Comparison of ENCODE assay signal across 9 mouse cellular contexts in genomic region chr11:34348287-34348918, GRCm38 (mm10). TPM values are rescaled to one million over a fixed set of nuclear protein-coding genes. Genes with fewer than 3 reads are reported as not detected.
DNase-seq lines count a peak whose midpoint lies in the region; ATAC-seq and TF ChIP-seq lines count a peak whose summit lies in the region.
"Had no signal": no experiment of that assay in that cellular context is flagged by ENCODE, and none has a peak within 500 bp of the region (broad histone marks: within the 10 kb centered on the region; RNA-seq: fewer than 3 reads in every experiment).

No protein-coding gene starts in this region.

- no peak overlapping the region for H3K27ac ChIP-seq in heart, embryonic 12.5 days (ENCODE audit: poor library complexity, severe bottlenecking)
- no peak overlapping the region for H3K27ac ChIP-seq in hindbrain, embryonic 16.5 days (ENCODE audit: low read depth, low read length)
- H3K27ac ChIP-seq in limb, embryonic 15.5 days, result peak overlapping the region; percentile 68
- no peak overlapping the region for H3K27ac ChIP-seq in stomach, postnatal 0 days (replicated peaks)

- peaks cover 20% of the 10 kb centered on the region for H3K4me1 ChIP-seq in heart, embryonic 12.5 days (replicated peaks)
- peaks cover 23% of the 10 kb centered on the region for H3K4me1 ChIP-seq in hindbrain, embryonic 16.5 days (ENCODE audit: control insufficient read depth, insufficient read depth, low read depth, low read length)
- peaks cover 27% of the 10 kb centered on the region for H3K4me1 ChIP-seq in limb, embryonic 15.5 days
- no peaks in the 10 kb centered on the region for H3K4me1 ChIP-seq in stomach, postnatal 0 days (replicated peaks; ENCODE audit: control insufficient read depth, insufficient read depth)

- no peak overlapping the region for H3K4me3 ChIP-seq in heart, embryonic 12.5 days
- H3K4me3 ChIP-seq in hindbrain, embryonic 16.5 days (ENCODE audit: low read length), result no peak overlapping the region
- H3K4me3 ChIP-seq in limb, embryonic 15.5 days, result no peak overlapping the region
- no peak overlapping the region for H3K4me3 ChIP-seq in stomach, postnatal 0 days (ENCODE audit: low read depth, low read length)

- ATAC-seq in heart, embryonic 12.5 days (ENCODE audit: insufficient number of reproducible peaks, low FRiP score), result no peak
- ATAC-seq in hindbrain, embryonic 16.5 days, result peak; percentile 61
- ATAC-seq in limb, embryonic 15.5 days (ENCODE audit: insufficient number of reproducible peaks, low FRiP score, low TSS enrichment, low read depth), result no peak
- no peak for ATAC-seq in stomach, postnatal 0 days (ENCODE audit: low FRiP score, low TSS enrichment)
- ATAC-seq in megakaryocyte-erythroid progenitor cell, adult 5-6 weeks (replicated peaks; ENCODE audit: low FRiP score, low TSS enrichment, poor library complexity, severe bottlenecking), result no peak

- 60% methylated on average over 4 of the region's 4 CpGs for WGBS in heart, embryonic 12.5 days
- 25% methylated on average over 4 of the region's 4 CpGs for WGBS in hindbrain, embryonic 16.5 days
- WGBS in limb, embryonic 15.5 days, result 13% methylated on average over 4 of the region's 4 CpGs
- 16% methylated on average over 4 of the region's 4 CpGs for WGBS in stomach, postnatal 0 days

- H3K9ac ChIP-seq in heart, embryonic 12.5 days, result no peak overlapping the region
- H3K9ac ChIP-seq in hindbrain, embryonic 16.5 days (ENCODE audit: low read depth, low read length), result no peak overlapping the region
- no peak overlapping the region for H3K9ac ChIP-seq in limb, embryonic 15.5 days
- H3K9ac ChIP-seq in stomach, postnatal 0 days (ENCODE audit: low read length), result no peak overlapping the region

- DNase-seq in heart, adult 18-20 months, result peak; percentile 28 to 51
- DNase-seq in NIH3T3 (ENCODE audit: low read depth), result peak; percentile 3
- DNase-seq in cerebellum, postnatal 14 days, result peak; percentile 83 to 87
- peak; percentile 25 for DNase-seq in stomach, postnatal 0 days (ENCODE audit: low spot score)

- no peak for TF ChIP-seq CTCF in stomach, postnatal 0 days (IDR thresholded peaks at IDR 0.05; ENCODE audit: low read depth)

- H3K9me3 ChIP-seq in heart, embryonic 12.5 days (replicated peaks), result no peaks in the 10 kb centered on the region
- no peaks in the 10 kb centered on the region for H3K9me3 ChIP-seq in hindbrain, embryonic 16.5 days (ENCODE audit: control insufficient read depth, low read length)
- H3K9me3 ChIP-seq in limb, embryonic 15.5 days, result no peaks in the 10 kb centered on the region
- no peaks in the 10 kb centered on the region for H3K9me3 ChIP-seq in stomach, postnatal 0 days (ENCODE audit: control insufficient read depth, low read length)

- no peak overlapping the region for H3K4me2 ChIP-seq in heart, embryonic 12.5 days
- no peak overlapping the region for H3K4me2 ChIP-seq in hindbrain, embryonic 16.5 days (ENCODE audit: low read length)
- H3K4me2 ChIP-seq in limb, embryonic 15.5 days, result no peak overlapping the region
- H3K4me2 ChIP-seq in stomach, postnatal 0 days (replicated peaks; ENCODE audit: low read depth), result no peak overlapping the region

- H3K27me3 ChIP-seq in heart, embryonic 12.5 days (replicated peaks), result no peaks in the 10 kb centered on the region
- no peaks in the 10 kb centered on the region for H3K27me3 ChIP-seq in hindbrain, embryonic 16.5 days (replicated peaks; ENCODE audit: control insufficient read depth, insufficient read depth, low read length)
- no peaks in the 10 kb centered on the region for H3K27me3 ChIP-seq in limb, embryonic 15.5 days
- no peaks in the 10 kb centered on the region for H3K27me3 ChIP-seq in stomach, postnatal 0 days (ENCODE audit: control insufficient read depth, insufficient read depth, low read length)
- H3K27me3 ChIP-seq: CH12.LX had no signal

- H3K36me3 ChIP-seq in heart, embryonic 12.5 days, result no peaks in the 10 kb centered on the region
- no peaks in the 10 kb centered on the region for H3K36me3 ChIP-seq in hindbrain, embryonic 16.5 days (ENCODE audit: control insufficient read depth, insufficient read depth, low read length)
- no peaks in the 10 kb centered on the region for H3K36me3 ChIP-seq in limb, embryonic 15.5 days
- H3K36me3 ChIP-seq in stomach, postnatal 0 days (ENCODE audit: control insufficient read depth, insufficient read depth, low read length), result no peaks in the 10 kb centered on the region

- TF ChIP-seq EP300 in stomach, postnatal 0 days (optimal IDR thresholded peaks at IDR 0.05), result no peak

RNA-seq across cellular contexts. Expression of gene Fam196b, which starts 33.8 kb away (rescaled TPM):
- not detected for total RNA-seq in heart, adult 18-20 months (2021)
- 0.55 and 0.61 TPM in 2 replicates for polyA plus RNA-seq in heart, embryonic 12.5 days (2016; fragmentation: Nextera tagmentation; extraction: Ambion mirVana)
- polyA plus RNA-seq in hindbrain, embryonic 16.5 days (2015; fragmentation: Nextera tagmentation; extraction: Ambion mirVana), result 3.6 and 5.1 TPM in 2 replicates
- polyA plus RNA-seq in limb, embryonic 15.5 days (2015; fragmentation: Nextera tagmentation; extraction: Ambion mirVana), result 0.78 and 0.88 TPM in 2 replicates
- 0.12 and 0.16 TPM in 2 replicates for polyA plus RNA-seq in stomach, postnatal 0 days (2015; fragmentation: Nextera tagmentation; extraction: Ambion mirVana)
- not detected in 2 replicates for total RNA-seq in megakaryocyte-erythroid progenitor cell, adult 5-6 weeks (2014; fragmentation: Nextera tagmentation)
- total RNA-seq in megakaryocyte-erythroid progenitor cell, adult 5-6 weeks (2017), result 0.11 TPM in 1 of 2 replicates, not detected in the other

Comparison
In these comparisons a context has a peak if more than half of its experiments do, and no peak if none do; other contexts are left out.
1. DNase-seq: peak in every context shown above with its lines; median percentile 85 in cerebellum, postnatal 14 days; 40 in heart, adult 18-20 months; 25 in stomach, postnatal 0 days; 3 in NIH3T3.